Mouse (Mus musculus): ENCODE data around the gene Coq6. TPM values are rescaled to one million over a fixed set of nuclear protein-coding genes. Genes with fewer than 3 reads are reported as not detected.

The Coq6 gene
- total RNA-seq, 2 experiments from 2014 or later, result 22.9 to 23.6 TPM

DNA sequence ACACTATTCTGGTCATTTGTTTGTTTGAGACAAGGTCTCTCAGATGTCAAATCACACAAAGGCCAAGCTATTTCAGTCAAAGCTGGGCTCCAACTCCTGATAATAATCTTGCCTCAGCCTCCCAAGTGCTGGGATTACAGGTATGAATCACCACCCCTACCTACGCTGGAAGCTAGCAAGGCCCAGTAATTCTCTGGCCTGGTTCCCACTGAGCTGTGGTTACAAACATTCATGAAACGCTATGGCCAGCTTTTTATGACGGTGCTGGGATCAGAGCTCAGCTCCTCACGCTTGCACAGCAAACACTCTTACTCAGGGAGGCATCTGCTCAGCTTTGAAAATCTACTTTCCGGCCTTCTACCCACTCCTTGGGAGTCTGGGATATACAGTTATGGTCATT lies 32.4 kb downstream of the Coq6 start:
- no peak for DNase-seq (ENCODE audit: low spot score in 2 of 2)

DNA sequence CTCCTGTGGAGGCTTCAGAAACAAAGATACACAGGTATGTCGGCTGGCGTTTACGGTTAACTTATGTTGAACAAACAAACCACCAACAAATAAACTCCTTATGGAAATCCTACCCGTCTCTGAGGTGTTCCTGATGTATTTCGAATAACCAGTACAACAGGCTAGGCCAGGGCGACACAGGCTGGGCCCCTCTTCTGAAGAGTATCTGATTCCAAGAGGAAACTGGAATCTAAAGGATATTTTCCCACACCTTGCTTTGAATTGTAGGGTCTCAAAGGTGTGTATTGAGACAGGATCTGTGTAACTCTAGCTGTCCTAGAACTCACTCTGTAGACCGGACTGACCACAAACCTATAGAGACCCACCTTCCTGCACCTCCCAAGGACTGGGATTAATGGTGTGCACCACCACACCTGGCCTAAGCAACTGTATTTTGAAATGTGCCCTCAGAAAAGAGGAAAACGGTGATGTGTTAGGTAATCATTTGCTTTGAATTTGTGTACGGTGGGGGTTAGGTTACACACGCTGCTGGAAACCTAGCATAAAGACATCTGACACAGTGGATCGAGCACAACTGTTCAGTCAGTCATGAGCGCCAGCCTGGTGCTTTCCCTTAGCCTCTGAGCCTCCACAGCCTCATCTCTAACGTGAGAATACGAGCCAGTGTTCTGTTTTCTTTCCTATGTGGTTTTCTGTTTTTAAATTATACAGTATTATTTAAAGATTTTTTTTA lies 35.7 kb downstream of the Coq6 start:
- no peak for DNase-seq (ENCODE audit: low spot score in 2 of 2)

DNA sequence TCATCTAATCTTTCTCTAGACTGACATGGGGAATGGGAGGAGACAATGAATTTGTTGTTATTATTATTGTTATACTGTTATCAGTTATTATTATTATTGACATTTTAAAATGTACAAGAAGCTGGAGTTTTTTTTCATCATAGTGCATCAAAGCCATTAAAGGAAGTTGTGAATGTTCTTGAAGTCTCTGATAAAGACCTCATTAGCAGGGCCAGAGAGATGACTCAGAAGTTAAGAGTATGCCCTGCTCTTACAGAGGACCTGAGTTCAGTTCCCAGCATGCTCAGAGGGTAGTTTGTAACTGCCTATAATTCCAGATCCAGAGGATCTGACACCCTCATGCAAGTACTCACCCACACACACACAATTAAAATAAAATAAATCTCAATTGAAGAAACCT lies 36.2 kb downstream of the Coq6 start:
- DNase-seq (ENCODE audit: low spot score in 2 of 2), result no peak

DNA sequence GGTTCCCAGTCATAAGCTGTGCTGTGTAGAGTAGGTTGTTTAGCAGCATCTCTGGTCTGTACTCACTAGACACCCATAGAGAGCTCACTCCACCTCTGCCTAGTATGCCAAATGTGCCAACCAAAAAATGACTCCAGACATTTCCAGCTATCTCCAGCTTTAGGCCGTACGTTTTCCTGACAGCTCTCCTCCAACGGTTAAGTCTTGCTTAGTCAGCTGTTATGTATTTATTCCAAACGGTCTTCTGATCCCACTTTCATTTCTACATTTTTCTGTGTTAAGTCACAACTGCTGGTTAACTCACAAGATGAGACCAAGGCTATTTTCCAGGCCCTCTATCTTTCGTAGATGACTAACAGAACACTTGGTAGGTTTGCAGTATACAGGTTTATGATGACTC lies 37.2 kb downstream of the Coq6 start:
- DNase-seq (ENCODE audit: low spot score in 2 of 2), result no peak

DNA sequence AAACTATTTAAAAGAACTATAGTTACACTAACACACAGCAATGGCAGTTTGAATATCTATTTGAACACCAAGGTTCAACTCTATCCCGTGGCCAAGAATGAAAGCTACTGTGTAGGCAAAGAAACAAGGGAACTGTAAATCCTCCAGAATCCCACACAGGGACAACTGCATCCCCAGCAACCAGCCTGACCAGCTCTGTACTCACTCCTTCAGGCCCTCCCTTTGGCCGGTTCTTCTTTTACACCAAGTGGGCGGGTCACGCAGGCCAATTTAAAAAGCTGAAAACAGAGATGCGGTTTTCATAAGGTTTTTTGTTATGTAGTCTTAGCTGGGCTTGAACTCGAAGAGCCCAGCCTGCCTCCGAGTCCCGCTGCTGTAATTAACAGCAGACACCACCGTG lies 37.7 kb downstream of the Coq6 start:
- no peak for DNase-seq (ENCODE audit: low spot score in 2 of 2)

DNA sequence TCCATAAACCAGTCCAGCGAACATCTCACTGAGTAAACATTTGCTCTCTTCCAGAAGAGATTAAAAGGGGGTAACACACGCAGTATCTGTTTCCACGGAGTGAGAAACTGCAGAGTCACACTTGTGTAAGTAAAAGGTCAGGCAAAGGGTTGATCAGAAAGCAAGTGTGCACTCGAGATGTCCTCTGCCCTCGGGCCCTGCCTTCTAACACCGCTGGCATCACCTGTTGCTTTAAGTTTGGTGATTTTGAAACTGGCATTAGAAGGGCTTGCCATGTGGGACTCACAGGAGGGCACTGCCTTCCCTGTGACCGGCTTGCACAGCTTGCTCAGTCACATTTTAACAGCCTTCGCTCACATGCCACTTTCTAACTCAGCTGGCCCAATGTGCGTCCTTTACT lies 38.2 kb downstream of the Coq6 start:
- no peak for DNase-seq (ENCODE audit: low spot score in 2 of 2)

DNA sequence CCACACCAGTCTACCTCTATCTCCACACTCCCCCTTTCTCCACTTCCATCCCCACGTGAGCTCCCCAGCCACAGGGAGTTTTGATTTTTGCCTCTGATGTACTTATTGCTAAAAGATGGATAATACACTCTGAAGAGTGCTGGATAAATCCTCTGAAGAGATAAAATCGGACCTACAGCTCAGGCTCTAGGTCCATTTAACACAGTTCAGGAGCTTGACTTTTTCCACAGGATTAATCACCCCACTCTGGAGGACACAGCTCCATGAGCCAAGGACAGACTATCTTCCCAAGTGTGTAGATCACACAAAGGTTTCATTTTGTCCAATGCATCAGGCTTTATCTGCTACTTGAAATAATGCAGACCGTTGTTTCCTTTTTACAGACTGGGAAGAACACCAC lies 38.6 kb downstream of the Coq6 start:
- no peak for DNase-seq (ENCODE audit: low spot score in 2 of 2)

DNA sequence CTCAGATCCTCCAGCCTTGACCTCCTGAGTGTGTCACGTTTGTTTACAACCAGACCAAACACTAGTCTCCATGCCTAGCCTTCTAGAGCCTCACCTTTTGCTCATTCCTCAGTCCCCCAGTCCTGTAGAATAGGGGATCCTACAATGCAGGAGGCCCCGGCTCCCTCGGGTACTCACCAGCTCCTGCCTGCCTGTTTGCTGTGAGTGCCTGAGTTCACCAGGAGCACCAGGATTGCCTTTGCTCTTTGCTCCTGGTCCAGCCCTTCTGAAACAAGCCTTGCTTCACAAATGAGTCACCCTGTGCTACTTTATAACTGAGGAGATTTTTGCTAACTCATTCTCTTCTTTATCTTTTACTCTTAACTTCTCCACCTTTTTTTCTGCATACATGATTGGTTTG lies 39.2 kb downstream of the Coq6 start:
- DNase-seq (ENCODE audit: low spot score in 2 of 2), result no peak

DNA sequence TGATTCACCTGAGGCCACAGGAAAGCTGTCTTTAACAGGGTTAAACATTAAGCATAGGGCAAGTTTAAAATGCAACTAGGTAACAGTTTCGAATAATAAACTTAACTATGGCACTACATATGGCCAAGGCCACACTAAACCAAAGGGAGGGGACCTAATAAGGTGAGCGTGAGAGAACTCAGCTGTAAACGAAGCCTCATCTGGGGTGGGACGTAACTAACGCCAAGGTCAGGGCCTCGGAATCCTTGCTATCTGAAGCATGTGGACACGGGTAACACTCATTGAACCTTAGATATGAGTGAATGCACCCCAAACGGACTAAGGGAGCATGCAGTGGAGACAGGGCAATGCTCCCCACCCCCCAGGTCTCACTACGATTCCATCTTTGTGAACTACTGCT lies 41.5 kb downstream of the Coq6 start:
- no peak for DNase-seq (ENCODE audit: low spot score in 2 of 2)

DNA sequence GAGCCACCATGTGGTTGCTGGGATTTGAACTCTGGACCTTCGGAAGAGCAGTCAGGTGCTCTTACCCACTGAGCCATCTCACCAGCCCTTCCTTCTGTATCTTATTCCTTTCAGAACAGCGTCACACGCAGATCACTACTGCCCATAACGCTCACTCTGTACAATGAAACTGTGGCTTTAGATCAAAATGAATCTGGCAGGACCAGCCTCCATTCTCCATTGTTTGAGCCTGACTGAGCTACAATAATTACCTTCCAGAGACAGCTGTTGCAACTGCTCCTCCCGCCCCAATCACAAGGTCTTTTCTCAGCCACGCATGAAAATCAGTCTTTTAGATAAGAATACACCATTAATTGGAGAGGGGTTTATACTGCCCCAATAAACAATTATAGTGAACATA lies 43.1 kb downstream of the Coq6 start:
- no peak for DNase-seq (ENCODE audit: low spot score in 2 of 2)

DNA sequence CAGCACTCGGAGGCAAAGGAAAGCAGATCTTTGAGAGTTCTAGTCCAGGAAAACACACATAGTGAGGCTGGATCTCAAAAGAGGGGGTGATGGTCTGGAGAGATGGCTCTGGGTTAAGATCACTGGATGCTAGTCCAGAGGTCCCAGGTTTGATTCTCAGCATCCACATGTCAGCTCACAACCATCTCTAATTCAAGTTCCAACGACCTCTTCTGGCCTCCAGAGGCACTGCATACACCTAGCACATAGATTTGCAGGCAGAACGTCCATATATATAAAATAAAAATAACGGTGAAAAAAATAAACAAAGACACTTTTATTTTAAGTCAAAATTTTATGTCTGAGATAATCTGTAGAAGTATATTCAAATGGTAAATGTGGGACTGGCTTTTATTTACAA lies 45.8 kb downstream of the Coq6 start:
- DNase-seq (ENCODE audit: low spot score in 2 of 2), result no peak

DNA sequence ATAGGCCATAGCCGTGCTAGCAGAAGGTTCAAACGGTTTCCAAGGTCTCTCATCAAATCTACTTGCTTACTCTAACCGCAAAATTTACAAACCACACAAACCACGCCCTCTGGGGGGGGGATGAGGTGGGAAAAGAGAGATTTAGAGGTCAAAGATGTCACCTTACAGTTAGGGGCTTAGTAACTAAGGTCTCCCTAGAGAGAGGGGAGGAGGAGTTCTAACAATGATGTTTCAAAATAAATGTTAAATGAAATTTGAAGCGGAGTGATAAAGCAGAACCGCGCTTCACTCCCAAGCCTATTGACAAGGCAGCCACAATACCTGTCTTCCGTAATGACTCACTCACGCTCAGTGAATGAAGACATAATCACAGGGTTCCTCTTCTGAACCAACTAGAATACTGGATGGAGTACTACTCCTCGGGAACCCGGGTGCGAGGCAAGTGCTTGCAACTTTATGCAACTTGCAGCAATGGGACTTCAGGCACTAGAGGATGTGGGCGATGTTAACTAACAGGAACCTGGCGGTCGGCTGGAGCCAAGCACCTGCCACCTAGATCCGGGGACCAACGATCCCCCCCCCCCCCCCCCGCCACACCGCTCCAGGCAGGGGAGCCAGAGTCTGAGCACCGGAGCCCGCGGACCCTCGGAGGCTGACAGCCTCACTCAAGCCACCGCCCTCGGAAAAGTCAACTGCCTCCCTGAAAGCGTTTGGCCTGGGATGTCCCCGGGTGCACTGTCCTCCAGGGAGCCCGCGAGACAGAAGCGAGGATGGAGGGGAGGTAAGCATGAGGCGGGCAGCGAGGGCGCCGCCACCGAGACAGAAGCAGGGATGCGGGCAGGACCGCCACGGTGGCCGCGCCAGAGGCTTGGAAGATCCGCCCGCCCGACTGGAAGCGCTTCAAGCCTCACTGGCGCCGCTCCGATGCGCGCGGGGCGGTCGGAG lies 46.7 kb downstream of the Coq6 start:
- DNase-seq (ENCODE audit: low spot score in 2 of 2), result peak in 1 of 2 experiments; percentile 8

DNA sequence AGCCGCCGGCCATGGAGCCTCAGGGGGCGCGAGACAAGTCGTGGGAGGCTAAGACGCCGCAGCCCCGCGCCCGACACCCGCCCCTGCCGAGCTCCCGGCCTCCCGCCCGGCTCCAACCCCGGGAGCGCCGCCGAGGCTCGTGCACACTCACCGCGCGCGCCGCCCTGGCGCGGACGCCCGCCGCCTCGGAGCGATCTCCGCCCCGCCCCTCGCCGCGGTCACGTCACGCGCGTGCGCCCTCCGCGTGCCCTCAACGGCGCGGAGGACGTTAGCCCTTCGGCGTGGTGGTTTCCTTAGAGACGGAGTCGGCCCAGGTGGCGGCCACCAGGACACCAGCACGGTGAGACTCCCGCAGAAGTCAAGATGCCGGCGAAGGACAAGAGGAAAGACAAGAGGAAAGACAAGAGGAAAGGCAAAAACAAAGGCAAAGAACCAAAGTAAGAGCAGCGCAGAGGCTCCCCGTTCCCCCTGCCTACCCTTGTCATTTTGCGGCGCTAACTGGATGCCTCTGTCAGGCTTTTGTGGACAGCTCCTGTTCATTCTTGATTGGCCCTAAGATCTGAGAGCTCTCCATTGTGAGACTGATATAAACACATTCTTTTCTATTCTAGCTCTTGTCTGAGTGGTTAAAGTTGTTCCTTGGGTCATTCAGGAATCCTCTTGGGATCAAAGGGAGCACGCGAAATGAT lies 47.5 kb downstream of the Coq6 start, which contains the start of the genes Entpd5 and Bbof1:
Gene Entpd5 (minus strand): TSS at position 211 of the 689 bp plus-strand sequence.
Gene Bbof1 (plus strand): TSS at position 253 of the 689 bp plus-strand sequence.
- peak; percentile 85 to 90 for DNase-seq (ENCODE audit: low spot score in 2 of 2)

DNA sequence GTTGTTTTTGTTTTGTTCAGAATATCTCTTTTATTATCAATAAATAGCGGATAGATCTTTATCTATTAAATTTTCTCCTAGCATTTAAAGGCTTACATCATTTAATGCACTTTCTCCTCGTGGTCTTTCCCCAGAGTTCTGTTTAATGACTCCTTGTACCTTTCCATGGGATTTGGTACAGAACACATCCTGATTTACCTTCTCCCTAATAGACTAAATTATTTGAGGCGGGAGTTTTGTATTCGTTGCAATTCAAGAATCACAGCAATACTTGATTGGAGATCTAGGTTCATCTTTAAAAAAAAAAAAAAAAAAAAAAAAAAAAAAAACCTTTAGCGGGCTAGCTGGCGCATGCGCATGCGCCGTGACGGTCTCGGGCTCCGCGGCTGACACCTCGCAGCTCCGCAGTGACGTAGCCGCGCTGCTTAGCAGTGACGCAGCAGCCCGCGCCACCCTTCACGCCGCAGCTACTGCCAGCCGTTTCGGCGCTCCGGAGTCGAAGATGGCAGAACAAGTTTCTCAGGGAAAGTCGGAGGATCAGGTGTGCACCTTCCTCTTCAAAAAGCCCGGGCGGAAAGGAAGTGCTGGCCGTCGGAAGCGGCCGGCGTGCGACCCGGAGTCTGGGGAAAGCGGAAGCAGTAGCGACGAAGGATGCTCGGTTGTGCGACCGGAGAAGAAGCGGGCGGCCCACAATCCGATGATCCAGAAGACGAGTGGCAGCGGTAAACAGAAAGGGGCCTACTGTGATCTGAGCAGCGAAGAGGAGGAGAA lies 55.6 kb downstream of the Coq6 start, which contains the start of gene Rnf113a2:
Gene Rnf113a2 (plus strand): TSS at position 363 of the 771 bp plus-strand sequence.
- DNase-seq (ENCODE audit: low spot score in 2 of 2), result peak; percentile 83 to 86

DNA sequence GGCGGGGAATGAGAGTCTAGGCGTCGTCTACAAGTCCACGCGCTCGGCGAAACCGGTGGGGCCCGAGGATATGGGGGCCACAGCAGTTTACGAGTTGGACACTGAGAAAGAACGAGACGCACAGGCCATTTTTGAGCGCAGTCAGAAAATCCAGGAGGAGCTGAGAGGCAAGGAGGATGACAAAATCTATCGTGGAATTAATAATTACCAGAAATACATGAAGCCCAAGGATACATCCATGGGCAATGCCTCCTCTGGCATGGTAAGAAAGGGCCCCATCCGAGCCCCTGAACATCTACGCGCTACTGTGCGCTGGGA lies 56.1 kb downstream of the Coq6 start:
- DNase-seq (ENCODE audit: low spot score in 2 of 2), result no peak

Other genes starting within 250 kb of the Coq6 start
- gene Dnal1, start 247.3 kb upstream of the Coq6 start, total RNA-seq (2021), result 100 to 1,000 TPM in 1 of 2 experiments, 10 to 100 TPM in 1; 94.3 to 102 TPM
- gene Pnma1, start 213.2 kb upstream of the Coq6 start, total RNA-seq (2021), result 1 to 10 TPM; 3.3 to 4.5 TPM
- gene Elmsan1, start 142.8 kb upstream of the Coq6 start, total RNA-seq (2021), result 10 to 100 TPM; 17.0 to 18.1 TPM
- 10 to 100 TPM; 38.9 to 39.4 TPM for gene Ptgr2, start 76.4 kb upstream of the Coq6 start, total RNA-seq (2021)
- gene Zfp410, start 44.8 kb upstream of the Coq6 start, total RNA-seq (2021), result 10 to 100 TPM; 35.9 to 39.0 TPM
- gene Fam161b, start 176 bp downstream of the Coq6 start, total RNA-seq (2021), result 1 to 10 TPM; 9.6 to 9.7 TPM
- gene Entpd5, start 47.4 kb downstream of the Coq6 start, total RNA-seq (2021), result 10 to 100 TPM; 24.9 to 26.3 TPM
- gene Bbof1, start 47.4 kb downstream of the Coq6 start, total RNA-seq (2021), result 1 to 10 TPM; 7.1 to 8.3 TPM
- gene Rnf113a2, start 55.5 kb downstream of the Coq6 start, total RNA-seq (2021), result 10 to 100 TPM; 12.1 to 12.2 TPM
- gene Aldh6a1, start 89.3 kb downstream of the Coq6 start, total RNA-seq (2021), result 10 to 100 TPM; 45.5 to 51.4 TPM
- gene Lin52, start 89.8 kb downstream of the Coq6 start, total RNA-seq (2021), result 10 to 100 TPM; 17.4 to 20.3 TPM
- gene Vsx2, start 208.1 kb downstream of the Coq6 start, total RNA-seq (2021), result under 1 TPM; 0.23 to 0.31 TPM